Mouse (Mus musculus): Measurements from ENCODE around the gene Vmn1r81. TPM values are rescaled to one million over a fixed set of nuclear protein-coding genes. Genes with fewer than 3 reads are reported as not detected.

Vmn1r81 gene
- not detected for total RNA-seq (2021)
- long read RNA-seq, experiment 1 = 0 reads
- long read RNA-seq, experiment 2 = 0 reads

DNA sequence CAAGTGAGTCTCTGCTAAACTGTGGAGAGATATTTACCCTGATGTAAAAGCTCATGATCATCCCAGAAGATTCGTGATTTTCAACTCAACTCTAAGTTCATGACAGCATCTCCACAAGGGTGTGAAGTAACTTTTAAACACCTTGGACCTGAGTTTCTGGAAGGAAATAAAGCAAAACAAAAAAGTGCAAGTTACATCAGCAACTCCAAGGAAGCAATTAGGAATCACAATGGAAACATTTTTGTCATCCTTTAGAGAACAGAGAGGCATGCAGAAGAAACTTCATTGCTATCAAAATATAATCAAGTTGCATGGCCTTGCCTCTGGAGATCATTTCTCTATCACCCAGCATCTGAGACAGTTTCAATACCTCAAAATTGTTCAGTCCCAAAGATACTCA, at the start of gene Vmn1r81:
Vmn1r81 (minus strand) TSS at position 101 of the 400 bp plus-strand sequence.
- DNase-seq = no peak
- intact Hi-C loops (cut with DNase I) = no loop called here

DNA sequence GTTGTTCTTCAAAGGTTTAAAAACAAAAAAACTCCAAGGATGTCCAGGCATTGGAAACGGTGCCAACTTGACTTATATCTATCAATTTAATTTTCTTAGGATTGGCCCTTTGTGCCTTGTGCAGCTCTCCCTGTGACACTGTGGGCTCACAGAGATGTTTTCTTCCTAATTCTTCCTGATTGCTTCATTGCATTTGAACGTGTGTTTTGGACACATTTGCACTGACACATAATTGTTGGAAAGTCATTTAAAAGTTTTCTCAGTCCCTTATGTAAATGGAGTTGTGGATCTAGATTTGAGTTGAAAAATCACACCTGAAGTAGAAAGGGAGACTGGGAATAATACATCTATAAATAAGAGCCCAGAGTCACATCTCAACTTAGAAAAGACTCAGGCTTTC, 32.1 kb upstream of the Vmn1r81 start, which contains the start of gene Vmn1r82:
Vmn1r82 (plus strand) TSS at position 301 of the 400 bp plus-strand sequence.
- intact Hi-C loops (cut with DNase I) = no loop called here
- no peak for DNase-seq

DNA sequence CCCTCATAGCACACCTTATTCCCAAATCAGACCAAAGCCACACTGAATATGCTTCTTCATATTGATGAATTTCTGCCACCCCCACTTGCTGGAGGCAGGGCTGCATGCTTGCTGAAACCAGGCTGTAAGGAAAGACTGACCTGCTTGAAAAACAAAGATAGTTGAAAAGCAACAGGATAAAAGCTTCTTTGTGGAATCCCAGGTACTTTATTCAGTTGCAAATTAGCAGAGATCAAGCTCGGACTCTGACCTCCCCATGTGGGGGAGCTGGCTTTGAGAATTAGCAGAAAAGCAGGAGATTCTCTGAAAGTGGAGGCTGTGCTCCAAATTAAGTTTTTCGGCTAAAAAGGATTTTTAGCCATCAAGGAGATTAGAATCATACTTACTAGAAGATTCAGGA, 63.9 kb downstream of the Vmn1r81 start:
- no peak for DNase-seq

More for the DNA sequence above, 63.9 kb downstream of the Vmn1r81 start:
- intact Hi-C loops (cut with DNase I) = no loop called here

Other genes starting within 250 kb of the Vmn1r81 start
- not detected for gene Vmn1r77, start 231.5 kb downstream of the Vmn1r81 start, total RNA-seq (2021)
- gene Vmn1r78, start 118.0 kb downstream of the Vmn1r81 start, total RNA-seq (2021) = not detected
- not detected for gene Vmn1r79, start 97.0 kb downstream of the Vmn1r81 start, total RNA-seq (2021)
- gene Vmn1r80, start 79.0 kb downstream of the Vmn1r81 start, total RNA-seq (2021) = not detected
- gene Vmn1r82, start 32.2 kb upstream of the Vmn1r81 start, total RNA-seq (2021) = not detected
- not detected for gene Vmn1r83, start 61.2 kb upstream of the Vmn1r81 start, total RNA-seq (2021)
- gene Vmn1r84, start 101.0 kb upstream of the Vmn1r81 start, total RNA-seq (2021) = not detected
- gene Zfp551, start 154.5 kb upstream of the Vmn1r81 start, total RNA-seq (2021) = 1 to 10 TPM; 1.3 to 1.6 TPM
- 1 to 10 TPM; 4.6 to 4.7 TPM for gene Zfp606, start 210.0 kb upstream of the Vmn1r81 start, total RNA-seq (2021)
- not detected for gene 2900092C05Rik, start 244.2 kb upstream of the Vmn1r81 start, total RNA-seq (2021)